Mouse (Mus musculus): ENCODE results near the gene Tmem215.

The Tmem215 gene

DNA sequence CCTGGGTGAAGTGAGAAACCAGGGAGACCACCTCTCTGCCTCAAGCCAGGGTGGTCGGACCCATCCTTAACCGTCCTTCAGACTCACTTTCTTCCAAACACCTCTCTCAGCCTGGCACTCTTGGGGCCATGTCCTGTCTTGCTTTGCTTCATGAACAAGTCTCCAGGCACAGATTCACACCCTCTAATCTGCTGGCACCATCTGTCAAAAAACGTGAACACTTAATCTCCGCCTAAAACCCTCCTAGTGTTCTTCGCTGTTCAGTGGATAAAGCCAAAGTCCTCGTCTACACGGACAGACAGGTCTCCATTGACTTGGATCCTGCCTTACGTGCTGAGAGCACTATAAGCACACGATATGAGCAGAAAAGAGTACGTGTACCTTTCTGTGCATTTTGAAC lies at the start of gene Tmem215:
Gene Tmem215 (plus strand): TSS at position 301 of the 400 bp plus-strand sequence.
- DNase-seq (ENCODE audit: low read depth, low spot score), result no peak

DNA sequence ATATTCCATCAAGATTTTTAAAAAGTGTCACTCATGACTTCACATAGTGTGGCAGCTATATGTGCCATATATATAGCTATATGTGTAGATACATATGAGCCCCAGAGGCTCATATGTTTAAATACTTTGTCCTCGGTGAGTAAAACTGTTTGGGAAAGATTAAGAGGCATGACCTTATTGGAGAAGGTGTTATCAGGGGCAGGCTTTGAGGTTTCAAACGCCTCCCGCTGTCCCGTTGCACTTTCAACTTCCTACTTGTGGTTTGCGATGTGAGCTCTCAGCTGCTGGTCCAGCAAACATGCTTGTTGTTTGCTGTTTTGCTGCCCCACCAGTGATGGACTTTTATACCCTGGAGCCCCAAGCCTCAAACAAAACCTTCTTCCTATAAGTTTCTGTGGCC lies 40.1 kb upstream of the Tmem215 start:
- DNase-seq (ENCODE audit: low read depth, low spot score), result no peak

DNA sequence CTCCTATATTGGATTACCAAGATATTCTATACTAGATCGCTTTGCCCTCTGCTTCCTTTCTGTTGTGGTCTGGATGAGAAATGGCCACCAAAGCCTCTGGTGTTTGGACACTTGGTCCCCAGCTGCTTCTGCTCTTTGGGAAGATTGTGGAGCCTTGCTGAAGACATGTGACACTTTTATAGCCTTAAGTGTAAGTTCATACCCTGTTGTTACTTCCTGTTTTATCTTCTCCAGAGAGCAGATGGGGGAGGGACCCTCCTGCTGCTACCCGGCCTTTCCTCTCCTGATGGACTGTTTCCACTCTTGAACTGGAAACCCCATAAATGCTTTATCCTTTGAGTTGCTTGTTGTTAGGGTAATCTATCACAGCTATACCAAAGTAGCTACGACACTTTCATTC lies 38.6 kb upstream of the Tmem215 start:
- DNase-seq (ENCODE audit: low read depth, low spot score), result no peak

DNA sequence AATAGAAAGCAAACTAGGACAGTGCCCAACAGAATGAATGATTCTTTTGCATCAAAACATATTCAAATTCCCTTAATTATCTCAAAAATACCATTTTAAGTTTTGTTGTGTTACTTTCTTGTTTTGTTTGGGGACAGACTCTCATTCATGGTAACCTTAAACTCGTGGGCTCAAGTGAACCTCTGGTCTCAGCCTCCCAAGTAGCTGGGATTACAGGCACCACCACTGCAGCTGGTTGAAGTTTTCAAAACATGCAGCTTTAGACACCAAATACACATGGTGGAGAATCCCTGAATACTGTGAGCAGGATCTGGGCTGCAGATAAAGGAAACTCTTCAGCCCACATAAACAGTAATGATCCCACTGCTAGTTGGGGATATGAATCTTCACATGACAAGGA lies 37.6 kb upstream of the Tmem215 start:
- no peak for DNase-seq (ENCODE audit: low read depth, low spot score)

DNA sequence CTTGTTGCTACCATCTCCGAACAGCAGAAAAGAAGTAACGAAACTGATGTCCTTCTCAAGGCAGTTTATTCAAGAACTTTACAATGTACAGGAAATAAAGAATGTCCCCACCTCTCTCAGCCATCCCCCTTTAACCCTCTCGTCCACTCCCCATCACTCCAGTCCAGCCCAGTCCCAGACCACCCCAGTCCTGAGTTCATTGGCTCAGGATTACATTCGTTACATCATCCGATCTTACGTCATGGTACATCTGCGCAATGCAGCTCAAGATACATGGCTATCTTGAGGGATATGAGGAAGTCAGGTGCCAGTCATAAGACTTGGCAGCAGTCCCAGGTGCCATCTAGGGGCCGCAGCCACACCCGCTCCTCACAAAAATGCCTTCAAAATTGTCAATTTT lies 28.4 kb upstream of the Tmem215 start:
- DNase-seq (ENCODE audit: low read depth, low spot score), result no peak

DNA sequence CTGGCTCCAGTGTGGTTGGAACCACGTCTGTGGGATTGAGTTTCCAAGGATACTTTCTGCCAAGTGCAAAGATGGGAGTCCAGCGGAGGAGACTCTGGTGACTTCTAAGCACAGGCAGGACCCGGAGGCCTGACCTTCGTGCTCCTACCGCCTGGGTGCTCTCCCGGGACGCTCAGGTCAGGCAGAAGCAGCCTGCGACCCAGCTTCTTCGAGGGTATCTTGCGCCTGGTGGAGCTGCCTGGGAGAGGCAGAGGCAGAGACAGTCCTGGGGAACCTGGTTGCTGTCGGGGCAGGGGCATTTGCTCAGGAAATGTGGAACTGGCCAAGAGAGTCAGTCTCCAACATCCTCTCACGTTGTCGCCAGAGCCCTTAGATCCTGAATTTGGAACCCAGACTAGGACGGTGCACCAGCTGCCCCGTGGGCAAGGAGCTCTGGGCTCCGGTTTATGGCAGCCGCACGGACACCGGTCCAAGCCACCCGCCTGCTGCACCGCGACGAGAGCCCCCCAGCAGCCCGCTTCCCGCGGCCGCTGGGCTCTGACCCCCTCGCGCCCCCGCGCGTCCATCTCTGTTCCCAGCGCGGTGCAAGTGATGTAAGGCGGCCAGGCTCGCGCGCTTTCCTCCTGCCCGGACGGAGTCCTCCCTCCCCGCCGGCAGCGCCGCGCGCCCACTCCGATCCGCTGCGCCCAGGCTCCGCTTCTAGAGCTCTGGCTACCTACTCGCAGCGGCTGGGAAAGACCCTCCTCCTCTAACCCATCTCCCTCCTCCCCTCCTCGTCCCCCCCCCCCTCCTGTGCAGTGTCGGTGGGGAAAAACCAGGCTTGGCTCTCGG lies 935 bp downstream of the Tmem215 start:
- no peak for DNase-seq (ENCODE audit: low read depth, low spot score)

DNA sequence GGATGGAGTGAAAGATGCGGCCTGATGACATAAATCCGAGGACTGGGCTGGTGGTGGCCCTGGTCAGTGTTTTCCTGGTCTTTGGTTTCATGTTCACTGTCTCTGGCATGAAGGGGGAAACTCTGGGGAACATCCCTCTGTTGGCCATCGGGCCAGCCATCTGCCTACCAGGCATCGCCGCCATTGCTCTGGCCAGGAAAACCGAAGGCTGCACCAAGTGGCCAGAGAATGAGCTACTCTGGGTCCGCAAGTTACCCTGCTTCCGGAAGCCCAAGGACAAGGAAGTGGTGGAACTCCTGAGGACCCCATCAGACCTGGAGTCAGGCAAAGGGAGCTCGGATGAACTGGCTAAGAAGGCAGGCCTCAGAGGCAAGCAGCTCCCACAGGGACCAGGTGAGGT lies 1.9 kb downstream of the Tmem215 start:
- DNase-seq (ENCODE audit: low read depth, low spot score), result no peak

DNA sequence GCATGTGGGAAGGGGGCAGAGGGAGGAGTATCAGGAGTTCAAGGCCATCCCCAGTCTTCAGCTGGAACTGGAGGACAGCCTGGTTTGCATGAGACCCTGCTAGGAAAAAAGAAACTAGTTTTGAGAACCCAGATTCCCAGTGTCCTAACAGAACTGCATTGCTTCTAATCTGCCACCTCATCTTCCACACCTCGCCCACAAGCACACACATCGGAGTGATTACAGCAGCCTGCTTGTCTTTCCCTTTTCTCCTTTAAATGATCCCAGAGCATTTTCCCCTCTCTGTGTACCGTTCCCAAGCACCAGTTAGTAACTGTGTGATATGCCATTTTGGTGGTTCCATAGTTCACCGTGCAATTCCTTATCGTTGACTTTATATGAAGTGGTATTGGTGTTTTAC lies 6.0 kb downstream of the Tmem215 start:
- no peak for DNase-seq (ENCODE audit: low read depth, low spot score)

DNA sequence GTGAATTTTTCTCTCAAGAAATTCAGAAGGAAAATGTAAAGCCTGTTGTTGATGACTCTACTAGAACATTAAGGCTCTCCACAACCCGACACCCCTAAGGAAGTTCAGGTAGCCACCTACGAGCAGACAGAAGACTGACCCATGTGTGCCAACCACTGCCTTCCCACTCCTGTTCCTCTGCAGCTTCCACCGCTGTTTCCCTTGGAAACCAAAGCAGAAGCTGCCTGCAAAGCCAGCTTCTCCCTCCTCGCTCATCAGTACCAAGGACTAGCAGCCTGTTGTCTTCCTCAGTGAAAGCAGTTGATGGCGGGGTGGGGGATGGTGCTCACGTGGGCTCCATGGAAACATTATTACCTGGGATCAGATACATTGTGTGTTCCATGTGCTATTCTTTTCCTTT lies 14.6 kb downstream of the Tmem215 start:
- no peak for DNase-seq (ENCODE audit: low read depth, low spot score)

DNA sequence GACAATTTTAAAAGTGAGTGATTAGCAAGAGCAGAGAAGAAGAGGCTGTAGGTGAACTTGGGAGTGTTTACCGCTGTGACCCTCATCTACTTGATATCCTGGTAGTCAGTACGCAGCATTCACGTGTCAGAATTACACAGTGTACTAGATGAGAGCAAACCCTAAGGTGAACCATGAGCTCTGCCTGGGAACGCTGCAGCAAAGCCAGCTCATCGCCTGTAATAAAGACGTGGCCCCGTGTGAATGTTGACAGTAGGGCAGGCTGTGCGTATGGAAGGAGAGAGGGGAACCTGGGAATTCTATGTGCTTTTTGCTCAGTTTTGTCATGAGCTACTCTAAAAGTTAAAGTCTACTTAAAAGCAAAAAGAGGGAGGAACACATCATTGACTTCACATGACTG lies 19.8 kb downstream of the Tmem215 start:
- no peak for DNase-seq (ENCODE audit: low read depth, low spot score)

DNA sequence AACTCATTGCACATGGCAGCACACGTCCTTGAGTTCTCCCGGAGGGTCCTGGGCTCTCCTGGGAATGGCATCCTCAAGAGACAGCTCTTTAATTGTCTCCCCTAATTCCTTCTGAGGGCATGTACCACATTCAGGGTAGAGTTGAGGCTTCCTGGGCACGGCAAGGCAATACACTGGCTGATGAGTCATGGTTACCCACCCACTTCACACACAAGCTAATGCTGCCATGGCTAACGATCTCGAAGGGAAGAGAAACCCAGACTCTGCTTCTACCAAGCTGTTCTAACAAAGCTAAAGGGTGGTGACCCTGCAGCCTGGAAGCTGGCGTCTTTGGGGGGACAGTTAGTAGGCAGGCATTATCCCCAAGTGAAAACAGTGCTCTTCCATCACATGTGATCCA lies 24.4 kb downstream of the Tmem215 start:
- no peak for DNase-seq (ENCODE audit: low read depth, low spot score)

DNA sequence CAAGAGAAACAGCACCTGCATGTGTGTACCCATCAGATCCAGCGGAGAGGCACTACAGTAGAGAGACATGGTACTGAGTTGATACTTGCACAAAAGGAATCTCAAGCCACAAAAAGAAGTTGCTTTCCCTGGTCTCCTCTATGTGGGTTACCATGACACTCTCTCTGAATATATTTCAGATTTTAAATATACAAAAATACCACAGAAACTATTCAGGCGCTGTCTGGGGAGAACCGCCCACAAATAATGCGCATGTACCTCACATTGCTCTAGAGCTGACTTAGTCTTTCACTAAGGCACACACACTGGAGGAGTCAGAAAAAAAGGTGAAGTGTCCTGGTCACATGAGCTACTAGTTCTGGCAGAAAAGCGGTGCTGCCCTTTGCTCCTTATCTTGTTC lies 24.8 kb downstream of the Tmem215 start:
- no peak for DNase-seq (ENCODE audit: low read depth, low spot score)

DNA sequence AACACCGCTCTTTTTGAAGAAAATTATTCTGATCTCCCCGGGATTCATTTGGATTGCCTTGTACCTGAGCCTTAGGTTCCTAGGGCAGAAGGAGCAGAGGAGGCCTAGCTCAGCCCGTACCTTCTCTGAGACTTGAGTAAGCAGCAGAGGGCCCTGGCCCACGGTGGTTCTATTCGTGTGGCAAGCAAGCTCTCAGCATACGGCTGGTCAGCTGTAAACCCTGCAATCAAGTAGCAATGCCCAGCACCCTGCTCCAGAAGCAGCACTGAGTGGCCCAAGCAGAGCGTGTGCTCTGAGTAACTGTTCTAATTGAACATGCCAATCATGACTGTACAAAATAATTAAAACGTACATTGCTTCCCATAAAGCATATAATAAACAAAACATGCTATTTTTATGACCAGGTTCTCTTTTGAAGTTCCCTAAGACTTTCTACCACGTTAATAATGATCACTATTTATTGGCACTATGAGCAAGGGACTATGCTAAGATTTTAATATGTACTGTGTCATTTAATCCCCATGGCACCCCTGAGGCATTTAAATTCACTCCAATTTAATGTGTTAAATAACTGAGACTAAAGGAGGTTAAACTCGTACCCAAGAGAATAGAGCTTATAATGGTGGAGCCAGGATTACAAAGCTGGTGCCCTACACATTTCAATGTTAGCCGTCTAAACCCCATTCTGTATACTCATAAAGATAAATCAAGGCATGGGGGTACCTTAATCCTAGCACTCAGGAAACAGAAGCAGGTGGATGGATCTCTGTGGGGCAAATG lies 28.0 kb downstream of the Tmem215 start:
- DNase-seq (ENCODE audit: low read depth, low spot score), result no peak

DNA sequence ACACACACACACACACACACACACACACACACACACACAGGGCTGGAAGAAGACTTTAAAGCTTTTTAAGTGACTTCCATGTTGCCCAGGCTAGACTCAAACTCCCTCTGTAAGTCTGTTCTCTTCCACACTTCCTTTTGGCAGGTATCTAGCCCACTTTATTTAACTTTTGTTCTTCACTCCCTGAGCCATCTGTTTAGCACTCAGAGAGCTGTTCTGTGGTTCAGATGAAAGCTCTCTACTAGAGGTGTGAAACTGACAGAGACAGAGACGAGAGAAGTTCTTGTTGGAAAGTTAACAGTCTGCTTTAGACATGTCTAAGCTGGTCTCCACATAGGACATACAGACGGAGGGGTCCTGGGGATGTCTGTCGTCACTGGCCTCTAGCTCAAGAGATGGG lies 30.5 kb downstream of the Tmem215 start:
- no peak for DNase-seq (ENCODE audit: low read depth, low spot score)

DNA sequence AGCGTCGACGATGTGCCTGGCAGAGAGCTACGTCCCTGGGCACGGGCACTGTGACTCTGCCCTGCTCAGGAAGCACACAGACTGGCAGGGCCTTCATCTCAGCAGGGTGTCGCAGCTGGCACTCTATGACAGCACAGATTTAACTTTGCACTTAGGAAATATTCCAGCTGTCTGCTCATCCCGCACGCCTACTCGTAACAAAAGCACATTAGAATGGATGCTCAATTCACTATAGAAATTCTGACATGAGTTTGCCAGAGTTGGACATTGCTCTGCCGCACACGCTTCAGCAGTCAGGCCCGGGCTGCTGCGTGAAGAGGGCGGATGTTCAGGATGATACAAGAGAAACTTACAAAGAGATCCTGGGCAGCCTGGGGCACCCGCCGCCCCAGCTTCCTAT lies 37.6 kb downstream of the Tmem215 start:
- DNase-seq (ENCODE audit: low read depth, low spot score), result no peak

DNA sequence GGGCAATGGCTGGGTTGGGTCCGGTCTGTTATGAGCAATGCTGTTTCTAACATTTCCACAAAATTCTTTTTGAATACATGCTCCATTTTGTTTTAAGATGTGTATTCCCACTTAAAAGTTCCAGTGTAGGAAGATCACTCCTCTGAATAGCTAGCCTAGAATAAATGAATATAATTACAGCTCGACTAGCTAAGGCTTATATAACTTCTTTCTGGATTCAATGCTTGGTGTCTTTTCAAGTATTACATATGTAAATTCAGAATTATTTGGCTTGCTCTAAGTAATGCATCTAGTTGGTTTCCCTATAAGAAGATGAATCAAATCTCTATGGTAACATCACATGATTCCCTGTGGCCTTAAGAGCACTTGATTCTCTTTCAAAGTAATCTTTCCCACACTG lies 41.3 kb downstream of the Tmem215 start:
- no peak for DNase-seq (ENCODE audit: low read depth, low spot score)

DNA sequence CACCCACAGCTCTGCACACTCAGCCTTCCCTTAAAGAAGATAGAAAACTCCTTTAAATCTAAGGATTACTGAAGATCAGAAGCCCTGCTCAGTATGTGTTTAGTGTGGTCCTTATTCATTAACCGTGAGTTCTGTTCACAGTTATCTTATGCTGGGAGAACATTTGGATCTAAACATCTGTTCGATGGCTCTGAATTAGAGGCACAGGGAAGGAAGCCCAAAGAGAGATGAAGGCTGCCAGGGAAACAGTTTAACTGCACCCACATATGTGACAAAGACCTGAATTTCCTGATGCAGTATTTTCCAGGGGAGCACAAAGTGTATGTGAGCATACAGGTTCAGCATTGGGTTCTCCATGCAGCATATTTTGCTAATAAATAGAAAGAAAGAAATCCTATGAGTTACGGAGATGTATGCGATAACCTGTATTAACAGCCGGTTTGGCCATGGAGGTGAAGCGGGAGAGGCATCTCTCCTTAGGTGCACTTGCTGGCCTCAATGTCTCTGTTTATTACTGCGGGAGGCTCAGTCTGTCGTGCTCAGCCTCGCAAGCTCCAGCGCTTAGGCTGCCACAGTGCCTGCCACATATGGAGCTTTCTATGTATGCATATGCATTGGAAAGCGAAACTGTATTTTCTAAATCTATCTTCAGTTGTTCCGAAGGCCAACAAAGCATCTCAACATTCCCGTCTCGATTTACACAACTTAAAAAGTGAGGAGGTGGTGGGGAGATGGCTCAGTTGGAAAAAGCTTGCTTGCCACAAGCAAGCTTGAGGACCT lies 46.8 kb downstream of the Tmem215 start:
- no peak for DNase-seq (ENCODE audit: low read depth, low spot score)
